Mouse (Mus musculus) liver, adult 2 months (tissue): Measurements from ENCODE around the gene Mcfd2.

Source experiments
- CTCF ChIP-seq: fragments of 200-500 bp; IDR thresholded peaks from 2 replicates; pipeline ENCODE4 v1.5.1; 2011; ENCODE audit warnings: low read depth, low read length, control low read depth
- POLR2A ChIP-seq: fragments of 200-500 bp; IDR thresholded peaks from 2 replicates; pipeline ENCODE4 v1.6.1; 2011; ENCODE audit warnings: low read length, control low read depth; ENCODE audit not compliant: insufficient read depth; ENCODE audit errors: extremely low read depth

DNA sequence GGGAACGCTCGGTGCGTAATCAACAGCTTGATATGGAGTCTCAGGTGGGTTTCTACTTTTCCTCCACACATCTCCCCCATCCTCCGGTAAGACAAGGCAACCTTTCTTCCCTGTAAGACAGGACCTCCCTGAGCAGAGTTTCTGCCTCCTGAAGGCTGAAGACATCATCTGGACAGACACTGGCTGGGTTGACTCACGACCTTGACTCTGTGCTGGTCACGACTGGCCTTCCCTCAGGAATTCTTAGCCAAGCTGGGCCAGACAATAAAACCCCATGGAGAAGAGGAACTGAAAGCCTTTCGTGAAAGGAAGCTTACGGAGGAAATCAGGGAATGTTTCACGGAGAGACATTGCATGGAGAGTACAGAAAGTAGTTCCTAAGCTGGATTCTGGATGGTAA lies 46.3 kb downstream of the Mcfd2 start:
- TF ChIP-seq POLR2A: no peak
- no peak for TF ChIP-seq CTCF
